Mouse (Mus musculus) ES-E14 (cell line): Measurements from ENCODE around the gene Fgf11. TPM values are rescaled to one million over a fixed set of nuclear protein-coding genes. Genes with fewer than 3 reads are reported as not detected.

Experiments used
- DNase-seq: peaks from one replicate; pipeline ENCODE4 v3.0.0-alpha.2; 2013; ENCODE audit warnings: low read depth, low spot score
- H3K27ac ChIP-seq: 2 replicates; pipeline ENCODE4 v1.5.1; 2012; ENCODE audit warnings: low read depth, mild to moderate bottlenecking, low read length, moderate library complexity, mixed read lengths; ENCODE audit not compliant: poor library complexity, insufficient read depth, severe bottlenecking
- H3K36me3 ChIP-seq: 2 replicates; pipeline ENCODE4 v1.6.1; 2012; ENCODE audit warnings: mild to moderate bottlenecking, low read length, moderate library complexity, mixed read lengths; ENCODE audit not compliant: control insufficient read depth, poor library complexity, insufficient read depth, severe bottlenecking
- H3K4me1 ChIP-seq, 2 experiments: fragments of 150-350 bp in 1 of 2; sonication (generic) in 1 of 2; 2 replicates each; pipeline ENCODE4 v1.6.1; 2012; ENCODE audit warnings: low read length in 2 of 2, mild to moderate bottlenecking in 1 of 2, mixed read lengths in 1 of 2; ENCODE audit not compliant: control insufficient read depth in 2 of 2, insufficient read depth in 2 of 2, poor library complexity in 1 of 2
- H3K4me3 ChIP-seq, 2 experiments: fragments of 150-350 bp in 1 of 2; sonication (generic) in 1 of 2; 2 replicates each; pipeline ENCODE4 v1.5.1; 2012; ENCODE audit warnings: low read length in 2 of 2, low read depth in 1 of 2, mild to moderate bottlenecking in 1 of 2, mixed read lengths in 1 of 2; ENCODE audit not compliant: insufficient read depth in 1 of 2, poor library complexity in 1 of 2, severe bottlenecking in 1 of 2
- H3K9ac ChIP-seq: 2 replicates; pipeline ENCODE4 v1.6.1; 2012; ENCODE audit warnings: low read depth, mild to moderate bottlenecking, low read length, mixed read lengths; ENCODE audit not compliant: poor library complexity, insufficient read depth, severe bottlenecking
- H3K9me3 ChIP-seq: fragments of 150-350 bp; sonication (generic); 2 replicates; pipeline ENCODE4 v1.6.1; 2012; ENCODE audit warnings: low read depth, mild to moderate bottlenecking, low read length; ENCODE audit not compliant: control insufficient read depth, insufficient read depth
- CHD2 ChIP-seq: IDR thresholded peaks from 2 replicates; pipeline ENCODE4 v1.6.1; 2014; ENCODE audit warnings: mild to moderate bottlenecking, low read depth, low read length, inconsistent platforms
- HCFC1 ChIP-seq: IDR thresholded peaks from 2 replicates; pipeline ENCODE4 v1.6.1; 2012; ENCODE audit warnings: low read length, inconsistent platforms, borderline replicate concordance; ENCODE audit not compliant: insufficient read depth
- MAFK ChIP-seq: IDR thresholded peaks from 2 replicates; pipeline ENCODE4 v1.6.1; 2014; ENCODE audit warnings: mild to moderate bottlenecking, low read depth, low read length, inconsistent platforms; ENCODE audit not compliant: insufficient read depth
- ZC3H11A ChIP-seq: IDR thresholded peaks from 2 replicates; pipeline ENCODE4 v1.6.1; 2012; ENCODE audit warnings: low read depth, mild to moderate bottlenecking, inconsistent platforms, low read length, borderline replicate concordance
- ZNF384 ChIP-seq: IDR thresholded peaks from 2 replicates; pipeline ENCODE4 v1.6.1; 2012; ENCODE audit warnings: low read depth, low read length, inconsistent platforms
- in situ Hi-C, 2 experiments: fragments of 600-800 bp; cut with MboI; formaldehyde crosslinking; loops; one replicate each; pipeline ENCODE4 v1.15.1; 2025; ENCODE audit warnings: low sequenced_read_pairs in 2 of 2, inconsistent platforms in 1 of 2; ENCODE audit not compliant: unreplicated experiment in 2 of 2
- total RNA-seq: library from RNA; depleted of rRNA; stranded (reverse); fragments of 300-350 nt; gene quantifications from 2 replicates; pipeline ENCODE4 v1.2.3, GENCODE M21; 2012

Fgf11 gene
- total RNA-seq, 1 experiment, result 0.31 TPM

- Histone ChIP-seq H3K9me3 (no peaks in the 10 kb centered on the region), H3K27ac (no peak overlapping the region), H3K36me3 (peaks cover 2% of the 10 kb centered on the region; the same call in 1 of the 2 replicates), H3K4me1 (peaks cover 3 to 4% of the 10 kb centered on the region in 2 experiments; a peak in 2 of 4 replicates), H3K9ac (0 out of 2 replicates have a peak overlapping the region, but pooled peaks have one; percentile 11), H3K4me3 (no peak overlapping the region)
- no peak for TF ChIP-seq CHD2
- no peak for TF ChIP-seq ZNF384
- TF ChIP-seq ZC3H11A, result no peak
- TF ChIP-seq MAFK, result no peak
- no peak for TF ChIP-seq HCFC1
- in situ Hi-C loops, result no loop called here
- no peak for DNase-seq
Measured at GRCm38 (mm10) chr11:69760160-69760900, 41.3 kb downstream of the Fgf11 start.

- Histone ChIP-seq H3K4me3 (peak overlapping the region; percentile 83 to 85), H3K4me1 (peaks cover 5 to 7% of the 10 kb centered on the region in 2 experiments; a peak in 3 of 4 replicates), H3K9ac (peak overlapping the region; percentile 96), H3K27ac (peak overlapping the region; percentile 96), H3K9me3 (no peaks in the 10 kb centered on the region), H3K36me3 (peaks cover 2% of the 10 kb centered on the region)
- TF ChIP-seq MAFK (no peak), ZC3H11A (no peak), ZNF384 (no peak), CHD2 (no peak), HCFC1 (no peak)
- in situ Hi-C loops, result no loop called here
- peak; percentile 87 for DNase-seq
Measured at GRCm38 (mm10) chr11:69758971-69759721, 42.5 kb downstream of the Fgf11 start.

GRCm38 (mm10) chr11:69758478-69758970, 43.1 kb downstream of the Fgf11 start, which contains the start of gene Polr2a:
Gene Polr2a (minus strand): TSS chr11:69758637.
- Histone ChIP-seq H3K4me3 (peak within 1 kb of the TSS; percentile 83 to 85), H3K36me3 (peaks cover 2% of the 10 kb centered on the region), H3K9ac (peak within 1 kb of the TSS; percentile 96), H3K4me1 (peaks cover 6 to 7% of the 10 kb centered on the region in 2 experiments; a peak in 3 of 4 replicates), H3K9me3 (no peaks in the 10 kb centered on the region), H3K27ac (peak within 1 kb of the TSS; percentile 96)
- in situ Hi-C loops, result no loop called here
- DNase-seq, result peak; percentile 87
- no peak for TF ChIP-seq ZC3H11A
- peak; percentile 80; the same call in 1 of the 2 replicates for TF ChIP-seq HCFC1
- peak; percentile 14; the same call in 1 of the 2 replicates for TF ChIP-seq CHD2

- in situ Hi-C loops, result no loop called here
- H3K4me1 ChIP-seq, result peaks cover 7% of the 10 kb centered on the region in 2 experiments; a peak in 3 of 4 replicates
Measured at GRCm38 (mm10) chr11:69758090-69758456, 43.6 kb downstream of the Fgf11 start.

More at GRCm38 (mm10) chr11:69758090-69758456, 43.6 kb downstream of the Fgf11 start:
- no peak for TF ChIP-seq HCFC1
- no peak for TF ChIP-seq ZC3H11A
- no peak for TF ChIP-seq MAFK
- TF ChIP-seq CHD2, result no peak
- no peak for TF ChIP-seq ZNF384
- H3K27ac ChIP-seq, result peak overlapping the region; percentile 96
- peak overlapping the region; percentile 83 to 85 for H3K4me3 ChIP-seq
- peak; percentile 69 for DNase-seq
- H3K36me3 ChIP-seq, result peaks cover 2% of the 10 kb centered on the region
- H3K9ac ChIP-seq, result peak overlapping the region; percentile 82
- H3K9me3 ChIP-seq, result no peaks in the 10 kb centered on the region
